In the genomic region with DNA sequence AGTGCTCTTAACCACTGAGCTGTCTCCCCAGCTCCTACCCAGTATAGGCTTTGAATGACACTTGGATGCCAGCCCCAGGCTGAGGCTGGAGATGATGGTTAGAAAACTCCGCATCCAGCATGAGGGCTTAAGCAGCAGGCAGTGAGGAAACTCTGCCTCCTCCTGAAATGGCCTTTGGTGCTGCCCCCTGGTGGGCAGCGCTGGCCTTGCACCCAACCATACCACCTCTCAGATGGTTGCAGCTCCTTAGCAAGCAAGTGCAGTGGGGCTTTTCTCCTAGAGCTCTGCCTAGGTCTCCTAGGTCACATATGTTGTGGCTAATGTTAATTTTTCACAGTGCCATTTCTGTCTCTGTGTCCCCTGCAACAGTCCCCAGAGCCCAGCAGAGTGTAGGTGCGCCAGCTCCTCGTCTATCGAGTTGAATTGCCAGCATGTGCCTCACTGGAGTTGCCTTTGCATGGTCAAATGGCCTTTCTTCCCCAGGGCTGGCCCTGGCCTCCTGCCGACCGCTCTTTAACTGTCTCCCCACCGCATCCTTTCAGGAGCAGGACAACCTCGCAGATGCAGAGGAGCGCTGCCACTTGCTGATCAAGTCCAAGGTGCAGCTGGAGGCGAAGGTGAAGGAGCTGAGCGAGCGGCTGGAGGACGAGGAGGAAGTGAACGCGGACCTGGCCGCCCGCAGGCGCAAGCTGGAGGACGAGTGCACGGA, we compare ENCODE assay signal across 9 mouse cellular contexts. TPM values are rescaled to one million over a fixed set of nuclear protein-coding genes. Genes with fewer than 3 reads are reported as not detected.
DNase-seq lines count a peak whose midpoint lies in the region; ATAC-seq and TF ChIP-seq lines count a peak whose summit lies in the region.
"Had no signal": no experiment of that assay in that cellular context is flagged by ENCODE, and none has a peak within 500 bp of the region (broad histone marks: within the 10 kb centered on the region; RNA-seq: fewer than 3 reads in every experiment).

No protein-coding gene starts in this region.

- 59% methylated on average over 21 of the region's 21 CpGs for WGBS in heart, adult 2 months
- 54% methylated on average over 21 of the region's 21 CpGs for WGBS in heart, embryonic 11.5 days (ENCODE audit: insufficient replicate concordance)

- H3K9me3 ChIP-seq in heart, embryonic 11.5 days (replicated peaks; ENCODE audit: control insufficient read depth, low read length): no peaks in the 10 kb centered on the region
- H3K9me3 ChIP-seq in ES-E14 (ENCODE audit: control insufficient read depth, insufficient read depth, low read depth, low read length): no peaks in the 10 kb centered on the region
- H3K9me3 ChIP-seq: lung, embryonic 15.5 days had no signal

- no peak overlapping the region for H3K4me3 ChIP-seq in heart, adult 2 months
- no peak overlapping the region for H3K4me3 ChIP-seq in heart, embryonic 11.5 days (ENCODE audit: low read depth, low read length)
- peak overlapping the region in 1 of 2 experiments; percentile 13; a peak in 1 of 4 replicates for H3K4me3 ChIP-seq in ES-E14 (ENCODE audit: insufficient read depth in 1 of 2, low read depth in 1 of 2, low read length in 2 of 2, poor library complexity in 1 of 2, severe bottlenecking in 1 of 2)
- H3K4me3 ChIP-seq: lung, embryonic 15.5 days had no signal

- DNase-seq in heart, adult 2 months: peak; percentile 58 to 75
- peak; percentile 71 for DNase-seq in ES-E14 (ENCODE audit: low read depth, low spot score)
- DNase-seq in cerebellum, adult 8-10 months: peak; percentile 79
- peak; percentile 45 to 48 for DNase-seq in gastrocnemius, adult 8-10 months (ENCODE audit: low spot score in 2 of 2)
- peak; percentile 68 to 76 for DNase-seq in layer of hippocampus, postnatal 14 days (ENCODE audit: low spot score in 2 of 2)
- DNase-seq in spleen, postnatal 4 days (ENCODE audit: low spot score in 2 of 2): peak; percentile 72 to 90

- intact Hi-C loops in heart, adult 2 months (cut with DNase I): no loop called here

- TF ChIP-seq EP300 in heart, adult 2 months (IDR thresholded peaks at IDR 0.05; ENCODE audit: insufficient read depth, low read depth, low read length): 0 out of 2 replicates have a peak, but pooled peaks have one; percentile 35

- H3K4me2 ChIP-seq in heart, embryonic 11.5 days: no peak overlapping the region
- H3K4me2 ChIP-seq: lung, embryonic 15.5 days had no signal

- H3K79me2 ChIP-seq in heart, adult 2 months (replicated peaks; ENCODE audit: control insufficient read depth, insufficient read depth, low read length): no peaks in the 10 kb centered on the region

- no peaks in the 10 kb centered on the region for H3K36me3 ChIP-seq in heart, adult 2 months (ENCODE audit: control insufficient read depth, insufficient read depth, low read length)
- H3K36me3 ChIP-seq in heart, embryonic 11.5 days (ENCODE audit: control insufficient read depth, insufficient read depth, low read length): peaks cover 18% of the 10 kb centered on the region
- H3K36me3 ChIP-seq in ES-E14 (ENCODE audit: control insufficient read depth, insufficient read depth, low read length, poor library complexity, severe bottlenecking): no peaks in the 10 kb centered on the region
- H3K36me3 ChIP-seq: lung, embryonic 15.5 days had no signal

- no peak for TF ChIP-seq POLR2A in heart, adult 2 months (IDR thresholded peaks at IDR 0.05; ENCODE audit: insufficient read depth, low read depth, low read length)

- no peak for ATAC-seq in heart, embryonic 11.5 days (replicated peaks; ENCODE audit: insufficient number of reproducible peaks, low FRiP score, low TSS enrichment)
- ATAC-seq in megakaryocyte-erythroid progenitor cell, adult 5-6 weeks (replicated peaks; ENCODE audit: low FRiP score, low TSS enrichment, poor library complexity, severe bottlenecking): 0 out of 2 replicates have a peak, but pooled peaks have one; percentile 35

- no peak; the same call in 1 of the 2 replicates for TF ChIP-seq CTCF in heart, adult 2 months (IDR thresholded peaks at IDR 0.05)

- in situ Hi-C loops in ES-E14 (cut with MboI; ENCODE audit: low sequenced_read_pairs in 2 of 2, unreplicated experiment in 2 of 2): no loop called here

- no peaks in the 10 kb centered on the region; the same call in 1 of the 2 replicates for H3K4me1 ChIP-seq in heart, adult 2 months (ENCODE audit: control insufficient read depth, insufficient read depth, low read length)
- H3K4me1 ChIP-seq in heart, embryonic 11.5 days (ENCODE audit: control insufficient read depth, insufficient read depth, low read length): peaks cover 24% of the 10 kb centered on the region
- H3K4me1 ChIP-seq in ES-E14 (ENCODE audit: control insufficient read depth in 2 of 2, insufficient read depth in 2 of 2, low read length in 2 of 2, poor library complexity in 1 of 2): peaks cover 0 to 34% of the 10 kb centered on the region in 2 experiments; a peak in 1 of 4 replicates

- H3K9ac ChIP-seq in heart, adult 2 months (ENCODE audit: low read depth, low read length): no peak overlapping the region
- no peak overlapping the region for H3K9ac ChIP-seq in heart, embryonic 11.5 days (ENCODE audit: low read depth, low read length)
- H3K9ac ChIP-seq in ES-E14 (ENCODE audit: insufficient read depth, low read depth, low read length, poor library complexity, severe bottlenecking): peak overlapping the region; percentile 28; the same call in 1 of the 2 replicates
- H3K9ac ChIP-seq: lung, embryonic 15.5 days had no signal

- no peak overlapping the region for H3K27ac ChIP-seq in heart, adult 2 months
- H3K27ac ChIP-seq in heart, embryonic 11.5 days (ENCODE audit: low read depth, low read length): no peak overlapping the region
- H3K27ac ChIP-seq in ES-E14 (ENCODE audit: insufficient read depth, low read depth, low read length, poor library complexity, severe bottlenecking): no peak overlapping the region
- H3K27ac ChIP-seq: lung, embryonic 15.5 days had no signal

- no peaks in the 10 kb centered on the region for H3K27me3 ChIP-seq in heart, adult 2 months (ENCODE audit: control insufficient read depth, insufficient read depth, low read length)
- peaks cover 56% of the 10 kb centered on the region for H3K27me3 ChIP-seq in heart, embryonic 11.5 days (ENCODE audit: control insufficient read depth, insufficient read depth, low read length)

TF ChIP-seq in ES-E14, 5 proteins besides CTCF, POLR2A, EP300 and RAD21:
- TF ChIP-seq HCFC1 (IDR thresholded peaks at IDR 0.05; ENCODE audit: borderline replicate concordance, insufficient read depth, low read length) (no peak), ZC3H11A (IDR thresholded peaks at IDR 0.05; ENCODE audit: borderline replicate concordance, low read depth, low read length) (no peak)

RNA-seq across cellular contexts. Expression of gene Myh7b, which starts 16.2 kb away (rescaled TPM):
- total RNA-seq in heart, adult 2 months (2021): 10 to 100 TPM; 28.6 to 43.2 TPM
- polyA plus RNA-seq in heart, adult 2 months (2012; rRNA removed): 38.2 and 41.6 TPM in 2 replicates
- polyA plus RNA-seq in heart, embryonic 11.5 days (2014; fragmentation: Nextera tagmentation; extraction: Ambion mirVana): 13.0 and 13.6 TPM in 2 replicates
- total RNA-seq in ES-E14 (2012; rRNA removed): 5.4 and 8.0 TPM in 2 replicates
- 1 to 10 TPM; 2.8 to 4.8 (median 3.3) TPM for total RNA-seq in gastrocnemius, adult 8-10 months (2022)
- total RNA-seq in layer of hippocampus, postnatal 14 days (2021): 1 to 10 TPM; 3.1 to 4.9 TPM
- total RNA-seq in megakaryocyte-erythroid progenitor cell, adult 5-6 weeks (2014; fragmentation: Nextera tagmentation): not detected in 2 replicates
- not detected in 2 replicates for total RNA-seq in megakaryocyte-erythroid progenitor cell, adult 5-6 weeks (2017)

RNA-seq across cellular contexts. Expression of gene Gss, which starts 34.6 kb away (rescaled TPM):
- 10 to 100 TPM; 13.0 to 14.0 TPM for total RNA-seq in heart, adult 2 months (2021)
- polyA plus RNA-seq in heart, adult 2 months (2012; rRNA removed): 14.0 and 15.3 TPM in 2 replicates
- 21.4 and 23.6 TPM in 2 replicates for polyA plus RNA-seq in heart, embryonic 11.5 days (2014; fragmentation: Nextera tagmentation; extraction: Ambion mirVana)
- total RNA-seq in ES-E14 (2012; rRNA removed): 17.8 and 27.8 TPM in 2 replicates
- total RNA-seq in gastrocnemius, adult 8-10 months (2022): 1 to 10 TPM; 5.2 to 6.2 (median 5.6) TPM
- total RNA-seq in layer of hippocampus, postnatal 14 days (2021): 10 to 100 TPM; 14.5 to 16.4 TPM
- total RNA-seq in megakaryocyte-erythroid progenitor cell, adult 5-6 weeks (2014; fragmentation: Nextera tagmentation): 20.2 and 27.0 TPM in 2 replicates
- 18.9 and 23.2 TPM in 2 replicates for total RNA-seq in megakaryocyte-erythroid progenitor cell, adult 5-6 weeks (2017)
